Mouse (Mus musculus) skeletal muscle tissue, adult 2 months (tissue): ENCODE data around the gene Tmcc3.

Experiments used
- DNase-seq: peaks from one replicate; pipeline ENCODE4 v3.0.0-alpha.2; 2012; ENCODE audit warnings: low read depth, low spot score

The Tmcc3 gene

DNA sequence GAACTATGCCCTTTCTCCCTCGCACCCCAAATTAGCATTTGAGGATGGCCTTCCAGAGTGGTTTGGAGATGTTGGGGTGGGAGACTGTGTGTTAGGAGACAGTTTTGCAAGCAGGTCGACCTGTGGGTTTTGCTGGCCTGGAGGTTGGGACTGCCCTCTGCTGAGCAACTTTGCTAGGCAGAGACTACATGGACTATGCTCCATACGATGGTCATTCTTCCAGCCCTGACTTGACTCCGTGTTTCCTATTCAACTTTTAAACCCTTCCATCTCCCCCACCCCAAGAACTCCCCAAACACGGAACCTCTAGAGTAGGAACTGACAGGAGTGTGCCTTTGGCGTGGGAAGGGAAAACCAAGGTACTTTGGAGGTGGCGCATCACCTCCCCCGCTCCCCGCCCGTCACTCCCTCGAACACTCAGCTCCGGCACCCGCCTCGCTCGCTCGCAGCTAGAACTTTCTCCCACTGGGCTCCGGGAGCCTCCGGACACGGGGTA is at the start of gene Tmcc3:
Tmcc3 (plus strand) TSS at position 439 of the 496 bp plus-strand sequence.
- no peak for DNase-seq

DNA sequence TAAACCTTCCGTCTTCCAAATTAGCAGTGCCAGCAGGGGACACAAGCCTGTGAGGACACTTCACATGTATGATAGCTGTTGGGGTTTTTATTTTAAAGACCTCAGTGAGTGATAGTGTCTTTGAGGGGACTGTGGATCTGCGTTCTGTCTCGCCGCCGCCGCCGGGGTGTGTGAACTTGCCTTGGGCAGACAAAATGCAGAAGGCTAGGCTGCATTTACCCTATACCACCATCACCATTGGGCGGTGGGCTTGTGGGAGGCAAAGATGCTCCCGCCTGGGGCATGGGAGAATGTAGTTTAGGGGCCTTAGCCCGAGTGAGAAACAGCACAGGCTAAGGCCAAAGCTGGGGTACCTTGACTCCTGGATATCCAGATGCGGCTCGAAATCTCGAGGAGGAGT is 49.1 kb upstream of the Tmcc3 start:
- DNase-seq = no peak

GRCm38 (mm10) chr10:94263211-94263610 is 48.5 kb upstream of the Tmcc3 start:
- DNase-seq = no peak

DNA sequence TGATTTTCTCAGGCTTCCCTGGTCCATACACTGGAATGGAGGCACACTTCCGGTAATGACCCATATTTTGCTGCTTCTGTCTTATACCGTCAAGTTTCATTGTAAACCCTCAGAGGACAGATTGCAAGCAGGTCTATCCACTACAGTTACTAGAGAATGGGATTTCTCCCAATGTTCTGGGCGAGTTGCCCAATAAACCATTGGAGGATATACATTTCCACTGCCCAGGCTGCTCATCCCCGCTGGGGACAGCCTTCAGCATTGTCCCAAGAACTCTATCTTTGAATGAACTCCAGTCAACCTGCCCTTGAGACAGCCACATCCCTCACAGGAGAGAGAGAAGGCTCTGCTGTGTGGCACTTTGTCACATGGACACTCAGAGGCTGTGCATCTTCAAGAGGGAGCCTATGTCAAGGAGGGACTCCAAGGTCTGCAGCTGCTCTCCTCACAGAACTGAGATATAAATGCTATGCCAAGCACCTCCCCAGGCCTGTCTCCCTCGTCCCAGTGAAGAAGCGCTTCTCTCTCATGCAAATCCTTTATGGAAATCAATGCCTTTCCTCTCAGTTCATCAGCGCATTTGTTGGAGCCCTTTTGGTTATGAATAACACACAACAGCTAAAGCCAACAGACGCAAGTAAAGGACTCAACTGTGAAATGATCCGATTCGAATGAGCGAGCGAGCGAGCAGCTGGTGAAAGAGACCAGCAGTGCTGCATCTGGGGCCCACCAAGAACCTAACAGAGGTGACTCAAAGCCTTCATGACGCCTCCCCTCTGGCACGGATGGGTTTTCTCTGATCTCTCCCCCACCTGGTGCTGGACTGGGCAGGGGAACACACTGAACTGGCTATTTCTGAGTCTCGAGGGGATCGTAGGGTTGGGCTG is 45.9 kb upstream of the Tmcc3 start:
- DNase-seq = no peak

DNA sequence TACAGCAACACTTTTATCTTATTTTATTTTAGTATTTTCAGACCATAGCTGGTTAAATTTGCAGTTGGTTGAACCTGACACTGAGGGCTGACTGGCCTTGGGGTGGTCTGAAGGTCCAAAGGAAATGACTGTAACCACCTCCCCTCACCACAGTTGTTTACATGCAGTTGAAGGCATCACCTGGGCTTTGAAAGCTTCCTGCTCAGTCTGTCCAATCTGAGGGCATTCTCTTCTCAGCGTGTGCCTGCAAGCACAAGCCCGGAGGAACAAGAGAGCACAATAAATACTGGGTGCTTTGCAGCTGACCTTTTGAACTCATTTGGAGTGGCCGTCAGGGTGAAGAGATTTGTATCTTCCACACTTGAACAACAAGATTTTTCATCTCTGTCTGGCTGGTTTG is 36.4 kb upstream of the Tmcc3 start:
- no peak for DNase-seq

DNA sequence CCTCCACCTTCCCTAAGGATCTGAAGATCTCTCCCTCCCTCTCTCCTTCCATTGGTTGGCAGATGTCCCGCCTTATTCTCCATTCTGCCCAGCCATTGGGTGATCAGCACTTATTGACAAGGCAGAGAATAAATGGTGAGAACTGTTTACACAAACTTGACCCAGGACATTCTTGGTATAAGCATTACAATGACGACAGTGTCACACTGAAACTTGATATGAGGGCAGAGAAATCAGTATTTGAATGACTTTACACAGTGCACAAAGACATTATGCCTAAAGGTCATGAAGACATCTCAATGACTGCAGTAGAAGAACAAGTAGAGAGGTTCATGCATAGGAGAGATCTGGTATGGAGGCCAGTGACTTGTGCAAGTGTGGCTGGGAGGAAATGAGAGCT is 35.2 kb upstream of the Tmcc3 start:
- DNase-seq = no peak

- DNase-seq = no peak
These were observed 29.6 kb upstream of the Tmcc3 start for GRCm38 (mm10) chr10:94282179-94282578.

DNA sequence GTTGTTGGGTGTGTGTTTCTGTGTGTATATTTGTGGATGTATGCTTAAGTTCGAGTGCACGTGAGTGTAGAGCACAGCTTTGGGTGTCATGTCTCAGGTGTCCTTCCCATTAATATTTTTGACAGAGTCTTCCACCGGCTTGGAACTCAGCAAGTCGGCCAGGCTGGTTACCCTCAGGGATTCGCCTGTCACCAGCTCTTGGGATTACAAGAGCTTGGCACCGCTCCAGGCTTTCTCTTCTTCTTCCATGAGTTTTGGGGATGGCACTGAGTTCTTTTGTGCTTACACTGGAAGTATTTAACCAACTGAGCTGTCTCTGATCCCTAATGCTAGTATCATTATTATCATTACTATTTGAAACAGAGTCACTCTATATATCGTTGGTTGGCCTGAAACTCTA is 29.0 kb upstream of the Tmcc3 start:
- DNase-seq = no peak

DNA sequence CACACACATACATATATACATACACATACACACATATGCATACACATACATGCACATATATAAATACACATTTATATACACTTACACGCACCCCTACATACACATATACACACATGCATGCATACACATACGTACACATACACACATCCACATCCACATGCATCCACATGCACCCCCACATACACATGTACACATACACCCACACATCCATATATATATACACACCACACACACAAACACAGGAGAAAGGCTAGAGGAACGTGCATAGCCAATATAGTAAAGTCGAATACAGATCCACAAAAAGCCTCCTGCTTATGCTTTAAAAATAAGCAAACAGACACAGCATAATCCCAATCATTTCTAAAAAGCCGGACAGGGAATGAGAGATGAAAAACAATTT is 17.3 kb upstream of the Tmcc3 start:
- DNase-seq = no peak

DNA sequence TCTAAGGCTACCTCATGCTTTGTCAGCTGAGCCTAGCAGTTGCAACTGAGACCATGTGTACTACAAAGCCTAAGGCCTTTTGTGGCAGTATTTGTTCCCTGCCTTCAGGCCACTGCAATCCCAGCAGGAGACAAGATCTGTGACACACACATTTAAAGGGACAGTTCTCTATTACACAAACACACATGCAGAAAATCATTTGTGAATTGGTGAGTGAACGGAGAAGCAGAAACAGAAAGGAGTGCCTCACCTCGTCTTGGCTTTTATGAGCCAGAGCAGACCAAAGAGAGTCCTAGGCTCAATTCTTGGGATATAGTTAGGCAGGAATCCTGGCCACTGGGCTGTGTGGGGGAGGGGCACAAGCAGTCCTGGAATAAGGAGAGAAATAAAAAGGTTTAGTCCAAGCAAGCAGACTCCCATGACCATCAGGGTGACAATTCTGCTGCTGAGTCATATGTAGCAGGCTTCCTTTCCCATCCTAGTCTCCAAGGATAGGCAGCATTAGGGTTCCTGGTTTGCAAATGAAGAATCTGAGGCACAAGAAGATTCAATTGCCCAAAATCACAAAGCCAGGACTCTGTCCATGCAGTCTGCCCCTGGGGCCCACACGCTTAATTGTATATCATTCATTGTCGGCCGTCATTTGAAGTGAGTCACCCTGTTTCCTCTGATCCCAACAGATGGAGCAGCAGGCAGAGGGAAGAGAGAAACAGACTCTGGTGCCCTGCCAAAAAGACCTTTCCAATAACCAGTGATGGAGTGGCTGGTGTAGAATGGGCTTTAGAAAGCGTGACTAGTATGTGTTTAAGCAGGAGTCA is 16.6 kb upstream of the Tmcc3 start:
- no peak for DNase-seq

GRCm38 (mm10) chr10:94295923-94296605 is 15.7 kb upstream of the Tmcc3 start:
- no peak for DNase-seq

GRCm38 (mm10) chr10:94298471-94298870 is 13.3 kb upstream of the Tmcc3 start, which contains the start of gene Gm4792:
Gm4792 (minus strand) TSS chr10:94298703.
- DNase-seq = peak; percentile 12

- no peak for DNase-seq
These were observed 12.4 kb upstream of the Tmcc3 start for GRCm38 (mm10) chr10:94299301-94299700.

GRCm38 (mm10) chr10:94304064-94304657 is 7.6 kb upstream of the Tmcc3 start:
- DNase-seq = no peak

GRCm38 (mm10) chr10:94305526-94305925 is 6.2 kb upstream of the Tmcc3 start:
- no peak for DNase-seq

- no peak for DNase-seq
These were observed 1.1 kb upstream of the Tmcc3 start for GRCm38 (mm10) chr10:94310499-94311267.

DNA sequence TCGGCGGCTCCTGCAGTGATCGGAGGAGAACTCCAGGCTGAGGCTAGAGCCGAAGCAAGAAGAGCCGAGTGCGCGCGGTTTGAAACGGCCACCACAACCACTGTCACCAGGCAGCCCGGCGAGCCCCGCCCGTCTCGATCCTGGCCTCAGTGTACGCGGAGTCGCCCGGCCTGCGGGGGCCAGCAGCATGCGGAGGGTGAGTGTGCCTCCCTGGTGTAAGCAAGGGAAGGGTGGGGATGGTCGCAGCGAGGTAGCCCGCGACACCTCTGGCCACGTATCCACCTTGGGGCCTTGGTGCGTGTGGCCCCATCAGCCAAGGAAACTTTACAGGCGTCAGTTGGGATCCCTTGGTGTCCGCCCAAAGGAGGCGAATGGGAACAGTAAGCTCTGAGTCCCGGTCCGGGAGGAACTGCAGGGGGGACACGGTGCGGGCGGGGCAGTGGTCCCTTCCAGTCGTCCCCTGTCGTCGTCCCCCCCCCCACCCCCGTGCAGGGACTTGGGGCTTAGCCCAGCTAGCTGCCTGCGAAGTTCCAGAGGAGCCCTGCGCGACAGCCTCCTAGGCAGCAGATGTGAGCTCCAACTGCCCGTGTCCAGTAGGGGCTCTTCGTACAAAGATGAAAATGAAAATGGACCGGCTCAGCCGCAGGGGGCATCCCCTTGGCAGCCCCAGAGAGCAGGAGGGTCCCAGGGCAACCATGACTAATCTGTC is 412 bp downstream of the Tmcc3 start:
- no peak for DNase-seq

GRCm38 (mm10) chr10:94313146-94313545 is 1.4 kb downstream of the Tmcc3 start:
- no peak for DNase-seq

GRCm38 (mm10) chr10:94318574-94318973 is 6.8 kb downstream of the Tmcc3 start:
- DNase-seq = no peak

DNA sequence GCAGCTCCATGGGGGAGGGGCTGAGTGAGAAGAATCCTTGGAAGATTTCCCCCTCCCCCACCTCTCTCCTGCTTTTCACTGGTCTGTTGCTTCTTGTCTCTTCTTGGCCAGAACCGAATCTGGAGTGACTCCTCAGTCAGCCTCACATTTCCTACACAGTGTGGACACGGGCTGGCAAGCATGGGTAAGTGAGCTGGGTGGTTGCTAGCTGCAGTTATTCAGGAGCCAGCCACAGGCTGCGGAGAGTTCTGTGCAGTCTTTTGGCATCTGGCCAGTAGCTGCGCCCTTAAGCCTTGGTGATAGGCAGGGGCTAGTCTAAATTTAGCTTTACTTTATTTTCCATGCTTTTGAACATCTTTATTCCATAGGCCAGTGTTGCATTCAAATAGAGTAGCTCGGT is 18.2 kb downstream of the Tmcc3 start:
- DNase-seq = no peak
